Mouse (Mus musculus) small intestine, adult 2 months (tissue): ENCODE measurements around the gene Tbc1d12. TPM values are rescaled to one million over a fixed set of nuclear protein-coding genes. Genes with fewer than 3 reads are reported as not detected.
"Not testable (repeated sequence)": the region's sequence is repeated elsewhere in the genome, so short reads cannot be mapped to it uniquely, and the experiment has no call there.

Source experiments
- H3K27ac ChIP-seq: fragments of 200-500 bp; 2 replicates; pipeline ENCODE4 v1.5.1; 2012; ENCODE audit warnings: low read depth, low read length, control low read depth, inconsistent platforms; ENCODE audit not compliant: insufficient read depth
- H3K27me3 ChIP-seq: fragments of 200-500 bp; 2 replicates; pipeline ENCODE4 v1.6.1; 2012; ENCODE audit warnings: mild to moderate bottlenecking, moderate library complexity, low read length, inconsistent platforms; ENCODE audit not compliant: control insufficient read depth, insufficient read depth
- H3K36me3 ChIP-seq: fragments of 200-500 bp; 2 replicates; pipeline ENCODE4 v1.6.1; 2012; ENCODE audit warnings: mild to moderate bottlenecking, low read length, control low read depth, inconsistent platforms; ENCODE audit not compliant: control insufficient read depth, insufficient read depth
- H3K4me1 ChIP-seq: fragments of 200-500 bp; 2 replicates; pipeline ENCODE4 v1.6.1; 2012; ENCODE audit warnings: low read length, inconsistent platforms, mixed read lengths; ENCODE audit not compliant: control insufficient read depth, insufficient read depth, insufficient read length
- H3K4me3 ChIP-seq: fragments of 200-500 bp; 2 replicates; pipeline ENCODE4 v1.5.1; 2012; ENCODE audit warnings: low read depth, mild to moderate bottlenecking, control low read depth, inconsistent platforms, low read length, moderate library complexity
- CTCF ChIP-seq: fragments of 200-500 bp; IDR thresholded peaks from 2 replicates; pipeline ENCODE4 v1.5.1; 2012; ENCODE audit warnings: low read depth, mild to moderate bottlenecking, control low read depth, inconsistent platforms, low read length, moderate library complexity, mixed read lengths; ENCODE audit not compliant: insufficient replicate concordance, insufficient read length; ENCODE audit errors: extremely low read depth
- POLR2A ChIP-seq: fragments of 200-500 bp; IDR thresholded peaks from 2 replicates; pipeline ENCODE4 v1.6.1; 2012; ENCODE audit warnings: low read depth, mild to moderate bottlenecking, control low read depth, inconsistent platforms, low read length, moderate library complexity
- WGBS: fragments of 180-500 bp; shearing (Covaris S2); methylation state at CpG from one replicate; pipeline ENCODE4 v1.1.7; 2018; 5-methylcytosine and 5-hydroxymethylcytosine counted together
- polyA plus RNA-seq: library from polyadenylated mRNA; depleted of rRNA; stranded (reverse); fragments of >200 nt; gene quantifications from 2 replicates; pipeline ENCODE4 v1.2.3, GENCODE M21; 2012

Gene Tbc1d12
- polyA plus RNA-seq, 1 experiment, result 3.4 TPM

DNA sequence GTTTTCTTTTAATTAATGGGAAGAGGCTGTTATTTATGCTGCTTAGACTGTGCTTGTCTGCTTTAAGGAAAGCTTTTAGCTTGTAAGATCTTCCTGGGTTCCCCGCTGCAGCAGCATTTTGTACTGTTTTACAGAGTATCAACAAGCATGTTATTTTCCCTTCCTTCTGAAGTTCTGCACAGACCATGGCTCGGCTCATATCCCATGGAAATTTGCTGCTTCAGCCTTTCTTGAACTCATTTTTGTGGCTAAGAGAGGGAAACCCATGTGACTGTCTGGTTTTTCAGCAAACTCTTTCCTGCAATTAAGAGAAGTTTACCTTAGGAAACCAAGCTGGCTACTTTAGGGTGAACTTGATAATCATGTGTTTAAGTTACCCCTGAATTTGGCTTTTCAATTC is 10.0 kb downstream of the Tbc1d12 start:
- H3K4me1 ChIP-seq, result no peaks in the 10 kb centered on the region
- H3K27me3 ChIP-seq, result no peaks in the 10 kb centered on the region; the same call in 1 of the 2 replicates
- H3K36me3 ChIP-seq, result no peaks in the 10 kb centered on the region
- no peak overlapping the region for H3K4me3 ChIP-seq
- TF ChIP-seq CTCF (no peak), POLR2A (no peak)
- H3K27ac ChIP-seq, result no peak overlapping the region
- 66% methylated on average over 2 of the region's 2 CpGs for WGBS

- TF ChIP-seq POLR2A (no peak), CTCF (no peak)
- Histone ChIP-seq H3K36me3 (no peaks in the 10 kb centered on the region), H3K27ac (no peak overlapping the region), H3K4me1 (no peaks in the 10 kb centered on the region), H3K27me3 (no peaks in the 10 kb centered on the region), H3K4me3 (no peak overlapping the region)
- WGBS, result 97% methylated on average over 3 of the region's 3 CpGs
Measured at GRCm38 (mm10) chr19:38858224-38858623, 21.8 kb downstream of the Tbc1d12 start.

DNA sequence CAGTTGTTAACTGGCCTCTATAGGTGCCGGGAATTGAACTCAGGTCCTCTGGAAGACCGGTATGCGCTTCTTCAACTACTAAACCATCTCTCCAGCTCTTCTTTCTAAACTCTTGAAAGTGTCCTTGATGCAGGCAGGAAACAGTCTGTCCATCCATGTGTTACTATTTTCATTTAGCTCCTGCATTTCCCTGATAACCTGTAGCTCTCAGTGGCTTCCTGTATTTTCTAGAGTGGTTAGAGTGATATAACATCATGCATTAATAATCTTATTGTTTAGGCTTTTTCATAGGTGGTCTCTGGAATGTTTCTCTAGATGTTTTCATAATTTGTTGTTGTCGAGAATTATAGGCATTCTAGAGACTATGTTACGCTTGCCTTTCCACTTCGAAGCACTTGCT is 26.1 kb downstream of the Tbc1d12 start:
- H3K36me3 ChIP-seq, result peaks cover 3% of the 10 kb centered on the region
- 95% methylated on average over 6 of the region's 6 CpGs for WGBS
- TF ChIP-seq CTCF, result no peak
- TF ChIP-seq POLR2A, result no peak
- H3K4me1 ChIP-seq, result no peaks in the 10 kb centered on the region
- H3K27me3 ChIP-seq, result no peaks in the 10 kb centered on the region
- no peak overlapping the region for H3K27ac ChIP-seq
- no peak overlapping the region for H3K4me3 ChIP-seq

- not testable (repeated sequence) for H3K36me3 ChIP-seq, H3K27ac ChIP-seq, H3K27me3 ChIP-seq, H3K4me3 ChIP-seq, H3K4me1 ChIP-seq
- 85% methylated on average over 4 of the region's 8 CpGs for WGBS
Measured at GRCm38 (mm10) chr19:38874825-38875224, 38.4 kb downstream of the Tbc1d12 start.

DNA sequence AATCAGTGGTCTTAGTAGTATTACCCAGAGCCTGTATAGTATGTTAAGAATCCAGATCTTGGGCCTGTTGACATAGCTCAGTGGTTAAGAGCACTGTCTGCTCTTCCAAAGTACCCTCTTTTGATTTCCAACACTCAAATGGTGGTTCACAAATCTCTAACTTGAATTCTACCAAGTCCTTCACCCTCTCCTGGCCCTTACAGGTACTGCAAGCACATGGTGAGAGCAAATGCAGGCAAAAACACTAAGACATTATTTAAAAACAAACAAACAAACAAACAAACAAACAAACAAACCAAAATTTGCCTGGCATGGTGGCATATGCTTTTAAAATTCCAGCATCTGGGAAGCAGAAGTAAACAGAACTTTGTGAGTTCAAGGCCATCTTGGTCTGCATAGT is 43.9 kb downstream of the Tbc1d12 start:
- peaks cover 7% of the 10 kb centered on the region for H3K36me3 ChIP-seq
- TF ChIP-seq POLR2A (no peak), CTCF (no peak)
- no peaks in the 10 kb centered on the region for H3K27me3 ChIP-seq
- no peak overlapping the region for H3K27ac ChIP-seq
- H3K4me1 ChIP-seq, result no peaks in the 10 kb centered on the region
- no peak overlapping the region for H3K4me3 ChIP-seq

GRCm38 (mm10) chr19:38901146-38902135 is 65.1 kb downstream of the Tbc1d12 start:
- no peak overlapping the region for H3K4me3 ChIP-seq
- 73% methylated on average over 12 of the region's 12 CpGs for WGBS
- 0 out of 2 replicates have a peak, but pooled peaks cover 2% of the 10 kb centered on the region for H3K36me3 ChIP-seq
- no peaks in the 10 kb centered on the region for H3K4me1 ChIP-seq
- no peaks in the 10 kb centered on the region for H3K27me3 ChIP-seq
- TF ChIP-seq POLR2A, result no peak
- TF ChIP-seq CTCF, result no peak
- no peak overlapping the region for H3K27ac ChIP-seq

DNA sequence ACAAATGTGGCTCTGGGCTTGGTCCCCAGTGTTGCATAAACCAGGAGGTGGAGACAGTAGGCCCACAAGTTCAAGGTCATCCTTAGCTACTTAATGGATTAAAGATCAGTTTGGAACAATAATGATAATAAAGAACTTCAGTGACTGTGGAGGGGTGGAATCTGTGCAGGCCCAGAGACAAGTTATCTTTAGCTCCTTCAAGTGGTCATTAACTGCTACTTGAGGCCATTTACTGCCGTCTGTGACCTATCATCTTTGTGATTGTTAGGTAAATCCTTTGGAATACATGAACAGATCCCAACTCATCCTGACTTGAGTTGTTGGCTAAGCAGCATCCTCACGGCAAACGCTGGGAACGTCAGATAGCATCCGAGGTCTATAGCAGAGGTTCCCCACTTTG is 66.1 kb downstream of the Tbc1d12 start:
- TF ChIP-seq POLR2A (no peak), CTCF (no peak)

More for the DNA sequence above, 66.1 kb downstream of the Tbc1d12 start:
- Histone ChIP-seq H3K36me3 (0 out of 2 replicates have a peak, but pooled peaks cover 2% of the 10 kb centered on the region), H3K4me3 (no peak overlapping the region), H3K27ac (no peak overlapping the region), H3K27me3 (no peaks in the 10 kb centered on the region), H3K4me1 (no peaks in the 10 kb centered on the region)
- WGBS, result 89% methylated on average over 5 of the region's 5 CpGs
